Mouse (Mus musculus) megakaryocyte, adult 5-6 weeks (primary cell): ENCODE data around the gene Maml2. TPM values are rescaled to one million over a fixed set of nuclear protein-coding genes. Genes with fewer than 3 reads are reported as not detected.

Source experiments
- ATAC-seq: 2 replicates; pipeline ENCODE4 v1.8.0; 2016; ENCODE audit warnings: mild to moderate bottlenecking, inconsistent platforms; ENCODE audit not compliant: poor library complexity, severe bottlenecking
- total RNA-seq, 2 experiments: library from RNA; stranded (forward) in 1 of 2; stranded (reverse) in 1 of 2; fragments of 153-499, 151-499 nt in 1 of 2; fragments of 221-1000, 200-1000 nt in 1 of 2; gene quantifications; 2 replicates each; pipeline versions ENCODE4 v1.2.3 to v1.2.4; 2015 to 2017

Maml2 gene
- total RNA-seq, 2 experiments from 2014 or later = 0.62 to 2.0 TPM

DNA sequence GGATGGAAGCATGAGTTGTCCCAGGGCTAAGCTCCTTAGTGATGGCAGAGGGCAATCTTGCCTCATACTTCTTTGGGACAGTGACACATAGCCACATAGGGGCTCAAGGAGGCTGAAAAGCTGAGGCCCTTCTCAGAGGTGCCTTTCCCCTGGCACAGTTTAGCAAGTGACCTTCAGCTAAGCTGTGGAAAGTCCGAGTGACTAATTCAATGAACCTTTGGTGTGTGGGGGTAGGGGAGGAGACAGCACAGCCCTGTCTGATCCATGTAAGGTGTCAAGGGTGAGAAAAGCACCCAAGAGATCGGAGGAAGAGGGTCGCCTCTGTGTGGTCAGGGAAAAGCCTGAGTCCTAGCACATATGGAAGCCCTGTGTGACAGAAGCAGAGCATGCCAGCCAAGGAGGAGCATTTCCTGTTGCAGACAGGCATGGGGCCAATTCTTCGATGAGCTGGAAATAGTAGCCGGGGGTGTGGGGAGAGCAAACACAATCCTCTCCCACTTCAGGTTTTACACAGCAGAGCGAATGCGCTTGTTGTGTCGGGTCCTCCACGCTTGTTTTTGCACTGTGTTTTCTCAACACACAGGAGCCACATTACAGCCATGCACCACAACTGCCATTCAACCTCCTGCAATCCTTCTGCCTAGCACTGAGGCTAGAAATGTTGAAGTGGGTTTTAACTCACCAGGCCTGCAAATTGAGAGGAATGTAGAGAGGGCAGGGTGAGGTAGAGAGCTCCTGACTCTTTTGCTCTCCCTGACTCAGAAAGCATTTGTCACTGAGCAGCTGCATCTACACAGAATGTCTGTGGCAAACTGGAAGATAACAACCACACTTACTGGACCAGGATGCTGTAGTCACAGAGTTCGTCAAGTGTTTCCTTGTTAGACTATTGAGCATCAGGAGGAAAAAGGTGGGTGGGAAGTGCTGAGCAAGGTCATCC is 266.0 kb downstream of the Maml2 start:
- no peak for ATAC-seq

DNA sequence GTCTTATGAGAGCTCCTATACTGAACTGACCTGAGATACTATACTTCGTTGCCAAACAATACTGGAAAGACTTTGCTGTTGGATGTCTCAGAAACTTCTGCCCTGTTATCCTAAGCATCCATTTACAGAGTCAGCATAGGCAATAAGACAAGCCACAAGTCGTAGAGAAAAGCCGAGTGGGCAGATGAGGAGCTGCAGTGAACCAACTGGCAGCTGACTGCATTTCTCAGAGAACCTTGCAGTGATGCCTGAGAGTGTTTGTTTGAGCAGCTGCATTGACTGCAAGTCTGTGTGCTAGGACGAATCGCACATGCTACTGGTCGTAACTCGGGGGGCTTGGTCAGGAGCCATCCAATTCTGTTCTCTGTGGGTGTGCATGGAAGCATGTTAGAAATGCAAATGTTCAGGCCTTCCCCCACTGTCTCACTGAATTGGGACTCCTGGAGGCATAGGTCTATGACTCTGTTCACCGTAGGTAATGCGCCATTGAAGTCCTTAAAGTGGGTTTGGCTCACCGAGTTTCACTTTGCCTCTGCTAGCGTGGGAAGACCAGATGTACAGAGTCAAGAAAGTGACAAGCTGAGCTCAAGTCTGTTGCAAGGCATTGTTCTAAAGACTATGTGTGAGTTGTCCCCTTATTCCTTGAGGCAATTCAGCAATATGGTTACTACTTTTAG is 267.7 kb downstream of the Maml2 start:
- no peak for ATAC-seq

DNA sequence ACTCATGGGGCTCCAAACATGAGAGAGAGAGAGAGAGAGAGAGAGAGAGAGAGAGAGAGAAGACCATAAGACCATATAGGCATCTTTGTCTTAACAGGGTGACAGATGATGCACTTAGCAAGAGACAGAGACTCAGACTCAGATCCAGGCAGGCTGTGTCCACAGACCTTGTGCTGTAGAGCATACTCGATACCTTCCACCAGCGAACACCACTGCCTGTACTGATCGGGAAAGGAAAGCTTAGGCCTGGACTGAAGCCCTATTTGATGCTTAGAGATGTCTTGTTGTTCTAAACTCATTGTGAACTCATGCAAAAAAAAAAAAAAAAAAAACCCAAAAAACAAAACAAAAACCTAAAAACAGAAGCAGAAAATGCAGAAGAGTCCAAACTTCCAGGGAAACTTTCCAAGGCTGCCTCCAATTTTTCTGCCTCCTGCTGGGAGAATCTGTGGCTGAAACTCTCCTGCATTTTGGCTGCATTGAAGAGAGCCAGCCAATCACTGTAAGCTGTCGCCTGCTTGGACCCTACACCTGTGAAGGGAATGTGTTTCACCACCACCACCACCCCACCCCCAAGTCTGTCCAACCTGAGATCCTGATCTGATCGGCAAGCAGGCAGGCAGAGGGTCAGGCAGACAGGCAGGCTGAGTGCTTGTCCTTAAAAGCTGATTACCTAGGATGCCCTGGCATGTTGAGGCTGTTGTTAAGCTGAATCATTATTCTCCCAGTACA is 268.6 kb downstream of the Maml2 start:
- no peak for ATAC-seq

DNA sequence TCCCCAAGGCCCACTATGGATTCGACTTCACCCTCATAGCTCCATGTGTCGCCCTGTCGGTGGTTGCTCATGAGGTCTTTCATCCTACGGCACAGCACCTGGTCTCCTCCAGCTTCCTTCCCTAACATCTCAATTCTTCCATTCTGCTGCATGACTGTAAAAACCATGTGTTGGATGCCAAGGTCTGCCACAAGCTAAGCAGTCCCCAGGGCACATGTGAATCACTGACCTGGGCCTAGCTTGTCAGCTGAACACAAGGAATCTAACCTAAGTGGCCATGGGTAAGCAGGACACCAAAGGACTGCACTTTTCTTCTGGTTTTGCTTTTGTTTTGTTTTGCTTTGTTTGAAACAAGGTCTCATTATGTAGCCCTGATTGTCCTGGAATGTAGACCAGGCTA is 271.3 kb downstream of the Maml2 start:
- ATAC-seq = no peak

DNA sequence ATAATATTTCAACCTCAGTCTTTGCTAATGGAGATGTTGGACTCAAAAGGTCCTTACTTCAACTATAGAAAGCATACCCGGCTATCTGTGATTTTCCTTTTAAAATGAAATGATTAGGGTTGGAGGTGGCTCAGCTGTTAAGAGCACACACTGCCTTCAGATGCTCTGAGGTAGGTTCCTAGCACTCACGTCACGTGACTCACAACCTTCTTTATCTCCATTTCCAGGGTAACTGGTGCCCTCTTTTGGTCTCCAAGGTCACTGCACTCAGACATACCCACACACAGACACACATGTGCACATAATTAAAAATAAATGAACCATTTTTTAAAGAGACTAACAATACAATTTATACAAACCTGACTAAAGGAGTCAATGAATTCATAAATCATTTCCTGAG is 275.1 kb downstream of the Maml2 start:
- ATAC-seq = no peak

DNA sequence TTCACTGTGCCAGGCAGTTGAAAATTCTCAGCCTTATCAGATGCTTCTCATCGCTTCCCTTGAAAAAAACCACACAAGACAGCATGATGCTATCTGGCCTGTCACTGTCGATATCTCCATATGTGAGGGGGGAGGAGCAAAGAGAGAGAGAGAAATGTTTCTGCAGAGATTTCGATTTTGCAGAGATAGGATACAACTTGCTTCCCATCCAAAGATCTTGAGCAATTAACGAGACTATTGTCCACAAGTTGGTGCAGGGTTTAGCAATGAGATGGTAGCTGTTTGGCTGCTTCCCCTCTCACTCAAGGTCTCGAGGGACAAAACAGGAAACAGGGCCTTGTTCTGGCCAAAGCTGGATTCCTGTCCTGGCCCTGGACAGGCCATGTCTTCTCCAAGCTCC is 276.3 kb downstream of the Maml2 start:
- peak; percentile 75 for ATAC-seq

DNA sequence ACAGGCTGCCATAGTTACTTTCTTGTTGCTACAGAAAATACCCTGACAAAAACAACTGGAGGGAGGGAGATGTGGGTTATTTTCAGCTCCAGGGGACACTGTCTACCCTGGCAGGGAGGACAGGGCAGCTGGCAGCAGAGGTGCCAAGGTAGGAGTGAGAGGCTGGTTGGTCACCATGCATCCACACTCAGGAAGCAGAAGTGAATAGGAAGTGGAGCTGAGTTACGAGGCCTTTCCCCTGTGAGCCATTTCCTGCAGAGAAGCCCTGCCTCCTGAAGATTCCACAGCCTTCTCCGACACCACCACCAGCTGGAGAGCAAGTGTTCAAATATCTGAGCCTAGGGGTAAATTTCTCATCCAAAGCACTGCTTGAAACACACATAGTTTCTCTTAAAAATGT is 277.2 kb downstream of the Maml2 start:
- ATAC-seq = peak; percentile 56

DNA sequence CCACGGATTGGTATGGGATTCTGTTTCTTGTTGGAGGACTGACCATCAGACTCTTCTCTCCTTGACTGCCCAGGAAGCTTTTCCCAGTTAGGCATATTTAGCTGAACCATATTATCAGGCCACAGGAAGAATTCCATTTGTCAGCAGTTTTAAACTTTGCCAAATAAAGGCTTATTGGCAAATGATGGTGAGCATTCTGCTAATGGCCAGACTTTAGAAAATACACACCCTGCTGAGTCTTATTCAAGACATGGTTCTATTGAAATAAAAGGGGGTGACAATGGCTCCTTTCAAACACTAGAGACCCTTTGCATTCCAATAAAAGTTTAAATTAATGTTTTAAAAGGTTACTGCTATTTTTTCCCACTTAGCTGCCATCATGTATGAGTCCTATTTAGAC is 279.4 kb downstream of the Maml2 start:
- no peak for ATAC-seq

DNA sequence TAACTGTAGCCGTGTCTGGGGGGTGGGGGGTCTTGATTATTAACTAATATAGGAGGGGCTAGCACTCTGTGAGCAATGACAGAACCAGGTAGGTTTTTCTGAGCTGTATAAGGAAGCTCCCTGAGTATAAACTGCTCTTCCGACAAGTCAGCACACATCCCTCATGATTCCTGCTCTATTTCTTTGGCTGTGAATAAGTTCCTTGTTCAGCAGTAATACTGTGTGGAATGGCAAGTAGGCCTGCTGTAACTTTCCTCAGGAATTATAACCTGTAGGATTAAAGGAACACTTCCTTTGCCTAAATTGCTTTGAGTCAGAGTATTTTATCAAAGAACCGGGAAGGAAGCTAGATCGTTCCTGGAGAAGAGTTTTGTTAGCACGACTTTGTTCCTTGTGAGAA is 283.4 kb downstream of the Maml2 start:
- ATAC-seq = no peak

DNA sequence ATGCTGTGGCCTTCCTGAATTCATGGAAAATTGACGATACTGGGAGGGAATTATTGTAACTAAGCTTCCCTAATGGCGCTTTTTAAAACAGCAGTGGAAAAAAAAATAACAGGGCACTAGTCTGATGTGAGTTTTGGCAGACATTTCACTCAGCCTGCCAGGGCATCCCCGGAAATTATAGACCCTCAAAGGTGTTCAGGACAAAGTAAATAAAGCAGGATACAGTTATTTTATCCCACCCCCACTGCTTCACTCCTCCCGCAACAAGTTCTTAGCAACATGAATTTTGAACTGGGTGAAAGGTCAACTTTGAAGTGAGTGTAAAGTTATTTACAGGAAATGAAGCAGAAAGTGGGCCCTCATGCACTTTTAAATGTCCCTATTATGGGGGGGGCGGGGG is 286.2 kb downstream of the Maml2 start:
- ATAC-seq = no peak

DNA sequence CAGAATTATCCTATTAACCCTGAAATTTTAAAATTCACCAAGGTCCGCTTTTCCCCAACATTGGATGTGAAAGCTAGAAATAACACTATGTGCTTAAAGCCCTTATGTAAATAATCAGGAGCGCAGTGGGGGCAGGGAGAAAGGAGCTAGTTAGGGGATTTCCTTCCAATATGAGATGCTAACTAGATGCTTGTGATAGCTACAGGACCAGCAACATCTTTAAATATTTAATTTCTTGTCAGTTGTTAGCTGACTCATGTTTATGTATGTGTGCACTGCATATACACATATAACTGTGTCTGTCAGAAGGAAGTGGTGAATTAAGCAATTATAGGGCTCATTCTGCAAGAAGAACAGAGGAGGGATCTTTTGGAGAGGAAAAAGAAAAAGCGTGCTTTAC is 286.7 kb downstream of the Maml2 start:
- 0 out of 2 replicates have a peak, but pooled peaks have one; percentile 33 for ATAC-seq

DNA sequence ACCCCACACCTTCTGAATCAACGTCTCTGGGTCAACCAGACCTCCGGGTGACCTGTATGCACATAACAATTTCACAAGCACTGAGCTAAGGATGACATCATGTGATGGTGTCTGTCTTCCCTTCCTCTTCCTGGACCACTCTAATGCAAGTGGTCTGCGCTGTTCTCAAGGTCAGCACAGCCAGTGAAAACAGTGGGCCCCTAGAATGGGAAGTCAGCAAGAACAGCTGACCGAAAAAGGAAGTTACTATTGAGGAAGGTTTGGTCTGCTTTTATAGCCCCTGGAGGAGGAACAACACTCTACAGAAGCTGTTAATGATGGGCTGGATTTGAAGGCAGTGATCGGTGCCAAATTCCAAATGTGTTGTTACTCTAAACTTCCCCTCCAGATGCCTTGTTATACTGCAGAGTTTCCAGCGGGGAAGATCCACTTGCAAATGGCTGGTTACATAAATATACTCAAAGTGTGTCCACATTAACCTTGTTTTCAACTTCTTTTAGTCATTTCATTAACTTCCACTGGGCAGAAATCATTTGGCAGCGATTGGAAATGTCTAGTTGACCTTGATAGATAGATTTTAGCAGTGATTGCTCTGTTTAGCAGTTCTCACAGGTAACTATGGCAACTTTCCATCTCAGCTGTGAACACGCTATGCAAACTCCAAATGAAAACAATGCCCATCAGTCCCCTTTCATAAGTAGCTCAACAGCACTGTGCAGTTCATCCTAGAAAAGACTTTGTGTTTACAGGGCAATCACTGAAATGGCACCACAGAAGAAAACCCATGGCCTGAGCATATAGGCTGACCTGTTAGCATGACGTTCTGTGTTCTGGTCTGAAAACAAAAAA is 289.6 kb downstream of the Maml2 start:
- ATAC-seq = peak; percentile 95

DNA sequence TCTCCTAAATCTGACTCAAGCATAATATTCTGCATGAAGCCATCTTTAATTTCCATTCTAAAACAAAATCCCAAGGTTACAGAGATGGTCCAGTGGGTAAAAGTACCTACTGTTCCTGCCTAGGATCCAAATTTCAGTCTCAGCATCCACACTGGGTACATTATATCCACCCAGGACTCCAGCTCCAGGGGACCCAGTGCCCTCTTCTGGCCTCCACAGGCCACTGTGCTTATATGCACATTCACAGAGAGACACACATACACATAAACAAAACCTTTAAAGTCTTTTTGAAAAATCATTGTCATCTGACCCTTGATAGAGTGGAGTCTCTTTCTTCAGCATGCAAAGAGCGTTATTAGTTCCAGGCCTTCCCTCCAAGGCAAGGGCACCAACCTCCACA is 291.0 kb downstream of the Maml2 start:
- no peak for ATAC-seq

DNA sequence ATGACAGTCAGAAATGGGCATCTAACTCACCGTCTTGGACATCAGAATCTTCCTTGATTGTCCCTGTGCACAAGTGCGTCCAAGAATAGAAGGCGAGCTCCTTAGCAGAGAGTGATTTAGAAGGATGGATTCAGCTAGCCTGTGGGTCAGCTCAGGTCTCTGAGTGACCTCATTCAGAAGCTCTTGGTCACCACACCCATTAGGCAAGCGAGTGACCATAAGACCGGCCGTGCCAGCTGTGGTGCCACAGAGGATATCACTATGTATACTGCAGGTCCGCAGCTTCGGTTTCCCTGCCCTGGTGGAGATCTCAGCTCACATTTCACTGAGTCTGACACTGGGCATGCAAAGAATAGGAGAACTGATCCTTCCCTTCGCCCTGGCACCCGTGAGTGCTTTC is 294.9 kb downstream of the Maml2 start:
- no peak for ATAC-seq

DNA sequence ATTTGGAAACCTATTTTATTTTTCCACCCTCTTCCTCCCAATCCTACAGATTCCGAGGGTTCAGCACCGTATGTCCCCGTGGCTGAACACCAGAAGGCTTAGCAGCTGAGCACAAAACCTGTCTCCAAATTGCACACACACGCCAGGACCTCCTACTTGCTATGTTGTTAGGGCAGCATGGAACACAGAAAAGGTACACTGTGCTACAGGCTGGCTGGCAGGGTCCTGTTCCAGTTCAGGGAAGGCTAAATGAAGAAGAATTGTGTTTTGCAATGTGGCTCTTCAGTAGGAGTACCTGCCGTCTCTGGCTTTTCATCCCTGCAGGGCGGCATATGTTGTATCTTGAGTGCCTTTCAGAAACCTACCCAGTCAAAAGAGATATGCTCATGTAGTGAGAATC is 300.0 kb downstream of the Maml2 start:
- ATAC-seq = no peak

DNA sequence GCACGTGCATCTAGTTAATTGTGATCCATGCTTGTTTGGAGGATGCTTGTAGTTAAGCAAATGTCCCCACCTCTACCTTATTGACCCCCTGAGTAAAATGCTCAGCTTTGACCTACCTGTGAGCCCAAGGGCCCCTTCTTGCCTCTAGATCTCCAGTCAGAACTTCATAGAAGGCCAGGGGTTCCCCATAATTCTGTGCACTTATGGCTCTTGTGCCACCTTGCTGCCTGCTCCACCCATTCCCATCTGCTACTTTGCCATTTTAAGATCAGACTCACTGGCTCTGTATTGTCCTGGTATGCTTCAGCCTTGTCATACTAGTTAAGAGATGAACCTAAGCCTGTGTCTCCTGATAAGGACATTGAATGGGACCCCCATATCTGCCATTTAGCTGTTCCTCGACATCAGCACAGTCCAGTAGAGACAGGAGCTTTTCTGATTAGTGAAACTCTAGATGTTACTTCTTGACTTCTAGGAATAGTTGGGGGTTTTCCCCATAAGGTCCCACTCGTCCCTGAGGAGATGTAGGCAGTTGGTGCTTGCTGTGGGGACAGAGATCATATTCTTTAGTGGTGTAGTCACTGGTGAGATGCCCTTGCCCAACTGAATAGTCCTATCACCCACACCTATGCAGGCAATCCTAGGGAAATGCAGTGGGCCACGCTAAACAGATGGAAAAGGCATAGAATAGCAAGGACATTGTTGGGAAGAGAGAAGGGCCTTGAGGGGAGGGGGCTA is 301.0 kb downstream of the Maml2 start:
- ATAC-seq = no peak

DNA sequence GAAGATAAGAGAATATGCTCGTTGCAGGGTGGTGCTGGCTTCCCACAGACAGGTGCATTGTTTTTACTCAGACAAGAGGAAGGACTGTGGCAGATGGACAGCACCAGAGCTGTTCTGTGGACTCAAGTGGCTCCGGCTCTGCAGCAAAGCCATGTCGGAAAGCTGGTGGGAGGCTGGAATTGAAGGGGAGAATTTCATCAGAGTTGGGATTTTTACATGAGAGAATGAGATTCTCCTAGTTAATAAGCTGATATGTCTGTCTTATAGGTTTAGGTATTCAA is 301.5 kb downstream of the Maml2 start:
- ATAC-seq = no peak

DNA sequence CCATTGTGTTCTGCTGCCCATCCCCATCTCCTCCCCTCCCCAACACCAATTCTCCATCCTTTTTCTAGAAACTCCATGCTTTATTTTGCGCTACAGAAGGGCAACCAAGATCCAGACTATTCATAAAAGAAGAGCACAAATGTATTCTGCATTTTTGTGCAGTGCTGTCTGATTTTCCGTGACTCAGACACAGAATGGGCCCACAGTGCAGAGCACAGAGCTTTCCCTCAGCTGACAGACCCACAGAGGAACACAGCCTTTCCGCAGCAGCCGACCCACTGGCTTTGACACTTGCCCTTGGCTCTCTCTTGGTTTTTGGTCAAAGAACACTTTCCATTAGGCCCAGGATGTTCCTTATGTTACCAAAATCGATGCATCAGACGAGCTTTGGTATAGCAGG is 302.0 kb downstream of the Maml2 start:
- ATAC-seq = no peak

DNA sequence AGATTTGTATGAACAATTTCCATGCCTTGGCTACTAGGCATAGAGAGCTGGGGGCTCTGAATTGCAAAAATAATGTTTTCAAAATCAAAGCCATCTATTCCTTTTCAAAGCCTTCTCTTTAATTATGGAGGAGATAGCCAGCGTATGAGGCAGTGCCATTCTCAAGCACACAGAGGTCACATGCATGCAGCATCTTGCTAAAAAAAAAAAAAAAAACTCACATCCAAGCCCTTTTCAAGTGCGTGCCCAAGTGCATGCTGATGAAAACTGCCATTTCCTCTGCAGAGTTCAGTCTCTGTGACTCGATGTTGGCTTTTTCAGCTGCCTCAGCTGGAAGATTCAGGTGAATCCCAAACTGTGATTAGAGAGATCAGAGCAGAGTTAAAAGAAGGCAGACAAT is 304.0 kb downstream of the Maml2 start:
- ATAC-seq = no peak

DNA sequence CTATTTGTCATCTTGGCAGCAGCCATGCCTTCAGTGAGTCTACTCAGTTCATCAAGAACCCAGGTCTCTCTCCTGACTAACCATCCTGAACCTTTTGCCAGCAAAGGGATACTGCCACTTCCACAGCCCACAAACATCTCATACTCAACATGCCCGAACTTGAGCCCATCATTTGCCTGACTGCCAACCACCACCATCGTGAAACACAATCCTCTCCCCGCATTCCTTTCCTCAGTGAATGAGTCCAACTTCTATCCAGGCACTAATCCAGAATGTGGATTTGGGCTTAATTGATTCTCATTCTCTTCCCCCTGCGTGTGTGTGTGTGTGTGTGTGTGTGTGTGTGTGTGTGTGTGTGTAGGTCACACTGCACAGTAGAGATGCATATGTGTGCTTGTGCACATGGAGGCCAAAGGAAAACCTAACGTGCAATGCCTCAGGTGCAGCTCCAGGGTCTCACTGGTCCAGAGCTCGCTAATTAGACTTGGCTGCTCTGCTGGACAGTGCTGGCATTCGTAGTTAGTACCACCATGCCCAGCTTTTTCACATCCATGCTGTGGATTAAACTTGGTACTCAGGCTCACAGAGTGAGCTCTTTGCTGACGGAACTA is 305.9 kb downstream of the Maml2 start:
- ATAC-seq = no peak
